In the genomic region with DNA sequence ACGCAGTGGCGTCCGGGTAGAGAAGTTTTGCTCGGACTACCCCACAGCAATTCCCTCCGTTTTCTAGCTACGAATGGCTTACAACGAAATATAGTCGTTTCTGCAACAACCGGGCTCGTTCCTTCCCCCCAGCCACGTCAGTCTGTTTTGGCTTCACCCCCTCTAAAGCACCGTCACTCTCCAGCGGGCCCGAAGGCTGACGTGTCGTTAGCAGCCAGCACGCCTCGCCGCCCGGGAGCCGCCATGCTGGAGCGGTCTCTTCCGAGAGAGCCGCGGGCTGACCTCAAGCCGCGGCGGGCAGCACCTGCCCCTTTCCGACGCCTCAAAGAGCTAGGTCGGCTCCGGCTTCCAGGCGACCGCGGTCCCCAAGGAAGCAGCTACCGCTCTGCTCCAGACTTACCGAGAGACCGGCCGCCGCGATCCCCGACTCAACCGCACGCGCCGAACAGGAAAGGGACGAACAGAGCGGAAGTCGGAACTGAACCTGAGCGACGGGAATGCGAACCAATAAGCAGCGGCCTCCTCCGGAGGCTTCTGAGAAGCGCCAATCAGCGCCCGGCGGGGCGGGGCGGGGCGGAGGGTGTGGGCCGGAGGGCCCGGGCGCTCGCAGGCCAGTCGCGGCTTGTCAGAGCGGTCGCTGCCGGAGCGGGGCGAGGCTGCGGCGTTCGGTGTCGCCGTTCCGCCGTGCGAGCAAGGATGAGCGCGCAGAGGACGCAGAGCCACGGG, we compare ENCODE assay signal across 1 mouse cellular context.
TF ChIP-seq lines count a peak whose summit lies in the region.

Rpl36al (minus strand) TSS at position 501 of the 726 bp plus-strand sequence.
Mgat2 (plus strand) TSS at position 575 of the 726 bp plus-strand sequence.

TF ChIP-seq in CH12.LX, 34 proteins besides CTCF, POLR2A, EP300 and RAD21 (continued from another document):
- no peak for TF ChIP-seq E2F4 (IDR thresholded peaks at IDR 0.05; ENCODE audit: insufficient replicate concordance, low read depth, low read length)
- TF ChIP-seq ZC3H11A (IDR thresholded peaks at IDR 0.05; ENCODE audit: low read depth, low read length) = no peak
- TF ChIP-seq MYC (IDR thresholded peaks at IDR 0.05; ENCODE audit: low read depth, low read length) = peak; percentile 76; the same call in 1 of the 2 replicates
- TF ChIP-seq JUND (conservative IDR thresholded peaks at IDR 0.05; ENCODE audit: low read depth, low read length) = no peak
- peak; percentile 88 for TF ChIP-seq CHD2 (IDR thresholded peaks at IDR 0.05; ENCODE audit: low read length)
- TF ChIP-seq MAX (IDR thresholded peaks at IDR 0.05; ENCODE audit: low read length) = peak; percentile 53; the same call in 1 of the 2 replicates
- peak; percentile 98 for TF ChIP-seq ZMIZ1 (IDR thresholded peaks at IDR 0.05; ENCODE audit: low read depth, low read length)
- no peak for TF ChIP-seq PAX5 (IDR thresholded peaks at IDR 0.05; ENCODE audit: low read length)
- peak; percentile 77 for TF ChIP-seq HCFC1 (IDR thresholded peaks at IDR 0.05; ENCODE audit: low read depth, low read length)
- TF ChIP-seq JUN (IDR thresholded peaks at IDR 0.05; ENCODE audit: insufficient read depth, low read depth, low read length) = no peak
- TF ChIP-seq POLR2AphosphoS2 (IDR thresholded peaks at IDR 0.05; ENCODE audit: low read depth, low read length) = peak; percentile 67; the same call in 1 of the 2 replicates
- TF ChIP-seq IRF4 (IDR thresholded peaks at IDR 0.05; ENCODE audit: low read depth, low read length) = peak; percentile 30
- no peak for TF ChIP-seq USF1 (IDR thresholded peaks at IDR 0.05; ENCODE audit: low read depth, low read length)
- TF ChIP-seq SMC3 (IDR thresholded peaks at IDR 0.05; ENCODE audit: low read depth, low read length) = no peak
- TF ChIP-seq MAFK (IDR thresholded peaks at IDR 0.05; ENCODE audit: insufficient replicate concordance, low read length) = no peak
- TF ChIP-seq BHLHE40 (IDR thresholded peaks at IDR 0.05; ENCODE audit: low read depth, low read length) = peak; percentile 72
- peak; percentile 89 for TF ChIP-seq MXI1 (IDR thresholded peaks at IDR 0.05; ENCODE audit: low read depth, low read length)
- TF ChIP-seq ZKSCAN1 (IDR thresholded peaks at IDR 0.05; ENCODE audit: borderline replicate concordance, low read depth, low read length) = no peak
- no peak for TF ChIP-seq USF2 (conservative IDR thresholded peaks at IDR 0.05; ENCODE audit: low read depth, low read length)
- peak; percentile 97 for TF ChIP-seq TCF12 (IDR thresholded peaks at IDR 0.05; ENCODE audit: low read depth, low read length)
- peak; percentile 83 for TF ChIP-seq TBP (conservative IDR thresholded peaks at IDR 0.05; ENCODE audit: low read depth, low read length)
- no peak for TF ChIP-seq MEF2A (IDR thresholded peaks at IDR 0.05; ENCODE audit: borderline replicate concordance, low read depth, low read length)
- TF ChIP-seq ETS1 (conservative IDR thresholded peaks at IDR 0.05; ENCODE audit: low read depth, low read length) = no peak
- TF ChIP-seq KAT2A (IDR thresholded peaks at IDR 0.05; ENCODE audit: insufficient replicate concordance, low read length) = peak; percentile 60; the same call in 1 of the 2 replicates
- TF ChIP-seq SIN3A (IDR thresholded peaks at IDR 0.05; ENCODE audit: low read length) = peak; percentile 59; the same call in 1 of the 2 replicates
- TF ChIP-seq CHD1 (IDR thresholded peaks at IDR 0.05; ENCODE audit: low read depth, low read length) = no peak
- TF ChIP-seq UBTF (IDR thresholded peaks at IDR 0.05; ENCODE audit: low read depth, low read length) = peak; percentile 85
TF ChIP-seq in CH12.LX: peak in this region for 18.
